Mouse (Mus musculus): ENCODE data around the gene Olfr959.

Gene Olfr959

DNA sequence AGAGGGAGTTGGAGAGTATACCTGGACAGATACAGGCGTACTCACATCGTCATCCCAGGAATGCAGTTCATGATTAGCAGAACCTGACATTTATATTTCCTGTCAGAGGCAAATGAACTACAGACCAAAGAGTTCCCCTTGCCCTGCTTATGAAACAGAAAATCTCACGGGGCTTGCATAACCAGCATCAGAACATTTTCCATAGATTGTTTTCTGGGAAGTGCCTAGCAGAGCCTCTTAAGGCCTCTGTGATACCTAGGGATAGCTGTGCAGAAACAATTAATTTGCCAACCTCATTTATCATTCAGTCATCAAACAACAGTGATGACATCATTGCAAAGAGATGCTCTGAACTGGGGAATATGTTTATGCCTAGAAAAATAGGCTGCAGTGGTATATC is at the start of gene Olfr959:
Gene Olfr959, minus strand, starts transcription at position 101 of the 400 bp plus-strand sequence.
- no peak for DNase-seq (ENCODE audit: low read depth)

- DNase-seq (ENCODE audit: low read depth), result no peak
Measured at GRCm38 (mm10) chr9:39624711-39625110, 49.3 kb upstream of the Olfr959 start.

- DNase-seq (ENCODE audit: low read depth), result no peak
Measured at GRCm38 (mm10) chr9:39623783-39624182, 48.4 kb upstream of the Olfr959 start.

DNA sequence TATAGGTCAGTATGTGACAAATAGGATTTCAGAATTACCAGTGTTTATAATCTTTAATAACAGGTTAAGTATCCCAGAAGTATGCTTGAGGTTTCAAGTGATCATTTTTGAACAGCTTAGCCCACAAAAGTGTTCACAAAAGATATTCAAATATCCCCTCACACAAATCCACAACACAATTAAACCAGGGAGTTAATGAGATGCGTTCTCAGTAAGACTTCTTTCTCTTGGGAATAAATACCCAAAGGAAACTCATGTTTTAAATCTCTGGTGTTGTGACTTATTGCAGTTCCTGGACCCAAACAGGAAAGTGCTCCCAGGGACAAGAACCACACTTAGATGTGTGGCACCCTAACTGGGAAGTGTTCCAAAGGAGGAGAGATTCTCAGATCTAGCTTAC is 45.7 kb upstream of the Olfr959 start, which contains the start of gene Olfr960:
Gene Olfr960, plus strand, starts transcription at position 301 of the 400 bp plus-strand sequence.
- no peak for DNase-seq (ENCODE audit: low read depth)

DNA sequence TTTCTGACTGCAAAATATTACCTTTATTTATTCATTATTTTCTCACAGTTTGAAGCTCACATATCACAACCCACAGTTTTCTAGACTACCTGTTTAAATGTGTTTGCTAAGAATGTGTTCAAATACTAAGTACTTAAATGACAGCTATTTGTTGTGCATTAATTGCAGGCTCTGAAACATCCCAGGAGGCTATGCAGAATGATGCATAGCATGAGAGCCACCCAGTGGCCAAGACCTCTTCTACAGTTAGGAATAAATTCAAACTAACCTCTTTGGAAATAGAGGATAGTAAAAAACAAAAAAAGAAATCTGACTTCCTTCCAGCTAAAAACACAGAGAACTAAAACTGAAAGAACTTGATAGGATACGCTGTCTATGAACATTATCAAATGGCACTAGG is 36.6 kb upstream of the Olfr959 start:
- no peak for DNase-seq (ENCODE audit: low read depth)

DNA sequence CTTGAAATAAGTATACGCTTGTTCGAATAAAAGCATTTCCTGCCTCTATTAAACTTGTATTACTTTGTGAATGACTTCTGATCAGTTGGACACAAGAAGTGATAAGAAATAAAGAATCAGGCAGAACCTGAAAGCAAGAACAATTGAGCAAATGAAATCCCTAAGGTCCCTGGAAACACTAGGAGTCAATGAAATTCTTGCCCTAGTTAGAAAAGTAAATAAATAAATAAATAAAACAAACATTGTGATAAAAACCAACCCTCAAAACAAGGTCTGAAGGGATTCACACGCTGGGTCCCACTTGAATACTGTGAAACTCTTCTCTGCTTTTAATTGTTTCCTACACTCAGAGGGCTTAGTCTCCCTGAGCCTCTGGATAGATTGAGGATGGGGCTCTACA is 35.0 kb upstream of the Olfr959 start, which contains the start of gene Olfr148:
Gene Olfr148, plus strand, starts transcription at position 301 of the 400 bp plus-strand sequence.
- no peak for DNase-seq (ENCODE audit: low read depth)

DNA sequence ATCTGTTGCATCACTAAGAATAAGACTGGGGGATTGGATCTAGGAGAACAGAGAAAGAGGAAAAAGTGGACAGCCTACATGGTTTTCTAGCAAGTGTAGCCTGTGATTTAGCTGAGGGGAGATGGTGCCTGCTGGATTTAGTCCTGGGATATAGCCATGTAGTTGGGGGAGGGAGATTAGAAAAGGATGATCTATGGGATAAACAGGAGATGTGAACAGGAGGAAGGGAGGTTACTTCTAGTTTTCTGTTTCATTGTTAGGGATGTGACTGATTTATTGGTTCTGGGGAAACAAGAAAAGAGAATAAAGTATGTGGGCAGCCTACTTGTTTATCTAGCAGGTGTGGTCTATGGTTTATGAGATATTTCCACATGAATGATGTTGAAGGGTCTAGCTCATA is 33.1 kb upstream of the Olfr959 start:
- no peak for DNase-seq (ENCODE audit: low read depth)

DNA sequence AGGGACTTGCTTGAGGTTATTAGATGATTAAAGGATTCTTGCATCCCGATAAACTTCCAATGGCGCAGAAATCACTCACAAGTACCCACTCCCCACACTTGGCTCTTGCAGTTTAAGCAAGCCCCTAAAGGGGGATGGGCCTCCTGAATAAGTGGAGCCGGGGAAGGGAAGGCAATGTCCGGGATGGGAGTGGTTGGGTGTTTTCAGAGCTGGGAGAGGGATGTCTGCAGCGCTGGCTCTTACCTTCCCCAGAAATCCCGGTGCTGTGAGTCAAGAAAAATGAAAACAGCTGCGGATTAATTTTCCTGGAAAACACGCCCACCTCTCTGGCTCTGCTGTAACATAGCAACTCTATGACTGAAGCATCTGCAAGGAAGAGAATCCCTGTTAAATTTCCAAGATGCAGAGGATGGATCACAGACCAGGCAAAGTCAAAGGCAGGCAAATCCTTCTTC is 28.7 kb upstream of the Olfr959 start, which contains the start of gene AW551984:
Gene AW551984, minus strand, starts transcription at position 405 of the 455 bp plus-strand sequence.
- no peak for DNase-seq (ENCODE audit: low read depth)

DNA sequence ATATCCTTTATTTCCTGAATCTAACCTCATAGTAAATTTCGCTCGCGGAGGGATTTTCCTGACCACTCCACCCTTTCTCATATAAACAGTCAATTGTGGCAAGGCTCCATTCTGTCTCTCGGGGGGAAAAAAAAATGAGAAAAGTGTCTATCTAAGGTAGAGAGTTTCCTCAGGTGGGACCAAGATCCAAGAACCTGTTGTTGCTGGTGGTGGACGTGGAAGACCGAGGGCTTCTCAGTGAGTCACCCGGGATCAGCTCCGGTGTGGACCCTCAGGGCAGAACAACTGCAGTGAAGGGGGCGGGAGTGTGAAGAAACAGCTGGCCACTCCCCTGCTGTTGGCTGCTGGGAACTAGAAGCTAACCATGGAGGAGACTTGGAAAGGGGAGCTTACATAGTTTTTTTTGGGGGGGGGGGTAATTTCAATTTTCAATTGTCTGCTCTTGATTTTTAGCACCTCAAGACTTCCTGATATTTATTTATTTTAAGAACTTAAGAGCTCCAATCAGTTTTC is 28.0 kb upstream of the Olfr959 start:
- DNase-seq (ENCODE audit: low read depth), result no peak

DNA sequence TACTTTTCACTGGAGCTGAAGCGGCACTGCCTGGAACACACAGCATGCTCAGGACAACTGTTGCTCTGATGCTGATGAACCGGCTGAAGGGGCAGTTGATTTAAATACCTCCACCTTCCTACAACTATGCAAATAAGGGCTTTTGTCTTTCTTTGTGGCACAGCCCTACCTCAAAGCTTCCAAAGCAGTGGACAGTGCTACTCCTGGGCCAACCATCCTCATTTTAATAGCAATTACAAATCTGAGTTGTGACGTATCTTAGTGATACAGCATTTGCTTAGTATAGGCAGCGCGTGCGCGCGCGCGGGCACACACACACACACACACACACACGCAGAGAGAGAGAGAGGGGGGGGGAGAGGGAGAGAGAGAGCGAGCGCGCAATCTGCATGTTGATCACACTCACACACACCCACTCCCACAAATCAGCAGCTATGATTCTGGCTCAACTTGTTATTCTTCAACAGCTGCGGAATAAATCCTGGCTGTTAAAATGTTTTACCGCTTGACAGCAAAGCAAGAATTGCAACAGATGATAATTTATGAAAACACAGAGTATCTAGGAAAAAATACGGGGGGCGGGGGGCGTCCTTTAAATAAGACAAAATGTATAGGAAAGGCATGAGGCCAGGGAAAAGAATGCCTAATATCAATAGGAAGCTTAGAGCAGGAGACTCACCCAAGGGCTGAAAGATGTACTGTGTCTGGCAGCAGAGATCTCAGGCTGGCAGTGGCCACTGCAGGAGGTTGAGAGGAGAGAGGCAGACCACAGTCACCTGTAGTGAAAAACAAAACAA is 27.4 kb upstream of the Olfr959 start:
- DNase-seq (ENCODE audit: low read depth), result no peak

GRCm38 (mm10) chr9:39577050-39577449 is 1.7 kb upstream of the Olfr959 start:
- DNase-seq (ENCODE audit: low read depth), result no peak

GRCm38 (mm10) chr9:39558349-39558647 is 17.1 kb downstream of the Olfr959 start:
- DNase-seq (ENCODE audit: low read depth), result no peak

GRCm38 (mm10) chr9:39557529-39558348 is 17.6 kb downstream of the Olfr959 start:
- no peak for DNase-seq (ENCODE audit: low read depth)

GRCm38 (mm10) chr9:39553946-39554345 is 21.4 kb downstream of the Olfr959 start, which contains the start of gene Olfr958:
Gene Olfr958, minus strand, starts transcription at chr9:39554054.
- DNase-seq (ENCODE audit: low read depth), result no peak

GRCm38 (mm10) chr9:39550806-39551205 is 24.6 kb downstream of the Olfr959 start:
- DNase-seq (ENCODE audit: low read depth), result no peak

DNA sequence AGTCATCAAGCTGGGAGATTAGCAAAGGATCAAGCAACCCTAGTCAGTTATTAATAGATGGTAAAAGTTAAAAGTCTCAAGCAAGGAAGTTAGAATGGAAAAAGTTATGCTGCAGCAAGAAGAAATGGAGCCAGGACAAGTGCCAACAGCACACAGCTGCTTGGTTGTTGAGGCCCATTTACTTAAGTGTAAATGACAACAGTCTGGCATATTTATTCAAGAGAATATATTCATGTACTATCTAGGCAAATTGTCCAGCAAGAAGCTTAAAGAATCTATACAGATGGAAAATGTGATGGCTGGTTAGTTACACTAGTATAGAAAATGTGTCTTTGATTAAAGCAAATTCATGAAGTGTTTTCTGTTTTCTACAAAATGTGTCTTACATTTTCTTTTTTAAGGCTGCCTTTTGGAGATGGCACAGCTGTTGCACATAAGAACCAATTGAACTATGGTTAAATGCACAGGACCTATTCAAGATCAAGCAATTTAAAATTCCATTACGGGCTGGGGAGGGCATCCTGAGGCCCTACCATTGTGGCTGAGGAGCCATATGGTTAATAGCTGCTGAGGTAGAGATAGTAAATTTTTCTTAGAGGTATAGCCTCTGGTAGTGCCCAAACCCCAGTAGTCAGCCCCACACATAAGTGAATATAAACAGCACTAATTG is 51.6 kb downstream of the Olfr959 start:
- no peak for DNase-seq (ENCODE audit: low read depth)

All from induced T-regulatory cell, adult 2 months (primary cell).